In the genomic region with DNA sequence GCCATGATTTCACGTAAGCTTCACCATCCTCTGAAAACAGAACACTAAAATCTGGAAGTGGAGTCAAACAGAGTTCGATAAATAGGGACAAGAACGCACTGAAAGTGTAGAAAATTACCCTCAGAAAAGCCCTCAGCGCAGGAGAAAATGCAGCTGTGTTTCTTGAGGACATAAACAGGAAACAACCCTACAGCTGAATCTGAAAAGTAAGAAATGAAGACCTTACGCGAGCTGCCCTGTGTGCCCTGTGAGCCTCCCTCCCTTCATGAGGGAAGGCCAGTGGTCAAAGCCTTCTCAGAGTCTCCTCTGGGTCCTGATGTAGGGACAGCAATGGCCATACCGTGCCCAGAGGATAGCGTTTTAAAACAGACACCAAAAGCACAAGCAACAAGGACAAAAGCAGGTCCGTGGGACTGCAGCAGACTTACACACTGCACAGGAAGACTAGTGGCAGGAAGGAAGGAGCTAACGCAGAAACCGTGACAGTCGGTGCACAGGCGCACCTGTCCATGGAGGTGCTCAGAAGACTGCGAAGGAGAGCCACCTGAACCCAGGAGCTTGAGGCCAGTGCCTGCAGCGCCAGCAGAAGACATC, we compare ENCODE assay signal across 19 mouse cellular contexts. TPM values are rescaled to one million over a fixed set of nuclear protein-coding genes. Genes with fewer than 3 reads are reported as not detected.
DNase-seq lines count a peak whose midpoint lies in the region; ATAC-seq and TF ChIP-seq lines count a peak whose summit lies in the region.
"Had no signal": no experiment of that assay in that cellular context is flagged by ENCODE, and none has a peak within 500 bp of the region (broad histone marks: within the 10 kb centered on the region; RNA-seq: fewer than 3 reads in every experiment).

No protein-coding gene starts in this region.

- TF ChIP-seq CTCF in hindbrain, postnatal 0 days (IDR thresholded peaks at IDR 0.05; ENCODE audit: low read depth), result no peak

- ATAC-seq in heart, embryonic 11.5 days (replicated peaks; ENCODE audit: insufficient number of reproducible peaks, low FRiP score, low TSS enrichment), result no peak
- no peak for ATAC-seq in hindbrain, postnatal 0 days
- ATAC-seq: forebrain, postnatal 0 days had no signal

- WGBS in heart, embryonic 11.5 days (ENCODE audit: insufficient replicate concordance), result 91% methylated on average over 15 of the region's 15 CpGs
- WGBS in hindbrain, postnatal 0 days, result 93% methylated on average over 15 of the region's 15 CpGs

- H3K4me3 ChIP-seq in heart, embryonic 11.5 days (ENCODE audit: low read depth, low read length), result no peak overlapping the region
- H3K4me3 ChIP-seq in hindbrain, postnatal 0 days (ENCODE audit: low read length), result no peak overlapping the region
- H3K4me3 ChIP-seq: hindbrain, embryonic 15.5 days; left cerebral cortex, adult 2 months; limb, embryonic 15.5 days; lung, embryonic 15.5 days had no signal

- no peak overlapping the region for H3K27ac ChIP-seq in heart, embryonic 11.5 days (ENCODE audit: low read depth, low read length)
- no peak overlapping the region for H3K27ac ChIP-seq in hindbrain, postnatal 0 days
- H3K27ac ChIP-seq: hindbrain, embryonic 15.5 days; left cerebral cortex, adult 2 months; limb, embryonic 15.5 days; lung, embryonic 15.5 days had no signal

- no peaks in the 10 kb centered on the region for H3K9me3 ChIP-seq in heart, embryonic 11.5 days (replicated peaks; ENCODE audit: control insufficient read depth, low read length)
- H3K9me3 ChIP-seq in hindbrain, postnatal 0 days (ENCODE audit: low read length), result no peaks in the 10 kb centered on the region
- H3K9me3 ChIP-seq: G1E; hindbrain, embryonic 15.5 days; limb, embryonic 15.5 days; lung, embryonic 15.5 days had no signal

- H3K36me3 ChIP-seq in heart, embryonic 11.5 days (ENCODE audit: control insufficient read depth, insufficient read depth, low read length), result peaks cover 4% of the 10 kb centered on the region; the same call in 1 of the 2 replicates
- H3K36me3 ChIP-seq in hindbrain, postnatal 0 days (ENCODE audit: insufficient read depth, low read length), result peaks cover 19% of the 10 kb centered on the region; the same call in 1 of the 2 replicates

- no peak overlapping the region for H3K9ac ChIP-seq in heart, embryonic 11.5 days (ENCODE audit: low read depth, low read length)
- H3K9ac ChIP-seq in hindbrain, postnatal 0 days (replicated peaks; ENCODE audit: low read length), result no peak overlapping the region
- H3K9ac ChIP-seq: forebrain, postnatal 0 days; hindbrain, embryonic 15.5 days; limb, embryonic 15.5 days; lung, embryonic 15.5 days had no signal

- no peaks in the 10 kb centered on the region; the same call in 1 of the 2 replicates for H3K4me1 ChIP-seq in heart, embryonic 11.5 days (ENCODE audit: control insufficient read depth, insufficient read depth, low read length)
- no peaks in the 10 kb centered on the region for H3K4me1 ChIP-seq in hindbrain, postnatal 0 days (ENCODE audit: insufficient read depth, low read length)
- H3K4me1 ChIP-seq: hindbrain, embryonic 15.5 days; limb, embryonic 15.5 days; lung, embryonic 15.5 days had no signal

- H3K4me2 ChIP-seq in heart, embryonic 11.5 days, result no peak overlapping the region
- H3K4me2 ChIP-seq in hindbrain, postnatal 0 days (ENCODE audit: low read depth, low read length), result no peak overlapping the region
- H3K4me2 ChIP-seq: hindbrain, embryonic 15.5 days; limb, embryonic 15.5 days; lung, embryonic 15.5 days had no signal

- peak; percentile 86 for DNase-seq in heart, adult 11 months
- DNase-seq in induced T-regulatory cell, adult 2 months (ENCODE audit: low read depth), result peak; percentile 45
- peak; percentile 11 to 35 for DNase-seq in spleen, postnatal 10 days (ENCODE audit: low spot score in 2 of 2)
- DNase-seq in thymus, postnatal 36 days, result peak; percentile 63 to 69
- no peak for DNase-seq in hindbrain, postnatal 0 days (ENCODE audit: low spot score)
- DNase-seq in ovary, postnatal 14 days (ENCODE audit: low spot score), result no peak
- no peak for DNase-seq in lung, postnatal 4 days
- DNase-seq: adrenal gland, postnatal 10 days; cerebellum, adult 9-11 months; forebrain, postnatal 0 days; gastrocnemius, postnatal 10 days; kidney, adult 9 months; midbrain, embryonic 14.5 days had no signal

- H3K27me3 ChIP-seq in heart, embryonic 11.5 days (ENCODE audit: control insufficient read depth, insufficient read depth, low read length), result no peaks in the 10 kb centered on the region
- H3K27me3 ChIP-seq in hindbrain, postnatal 0 days (ENCODE audit: insufficient read depth, low read length), result no peaks in the 10 kb centered on the region
- H3K27me3 ChIP-seq: hindbrain, embryonic 15.5 days; limb, embryonic 15.5 days; lung, embryonic 15.5 days had no signal

RNA-seq across cellular contexts. Expression of a gene that starts 31.4 kb away (rescaled TPM):
- 9.7 and 12.1 TPM in 2 replicates for polyA plus RNA-seq in heart, embryonic 11.5 days (2014; fragmentation: Nextera tagmentation; extraction: Ambion mirVana)
- 27.9 and 31.6 TPM in 2 replicates for total RNA-seq in hindbrain, postnatal 0 days (2014; rRNA removed)
- polyA plus RNA-seq in hindbrain, postnatal 0 days (2015; fragmentation: Nextera tagmentation; extraction: Ambion mirVana), result 11.4 and 12.3 TPM in 2 replicates

RNA-seq across cellular contexts. Expression of a gene that starts 50.8 kb away (rescaled TPM):
- 16.5 and 19.1 TPM in 2 replicates for polyA plus RNA-seq in heart, embryonic 11.5 days (2014; fragmentation: Nextera tagmentation; extraction: Ambion mirVana)
- total RNA-seq in hindbrain, postnatal 0 days (2014; rRNA removed), result 9.5 and 16.3 TPM in 2 replicates
- 17.8 and 20.2 TPM in 2 replicates for polyA plus RNA-seq in hindbrain, postnatal 0 days (2015; fragmentation: Nextera tagmentation; extraction: Ambion mirVana)

Comparison
In these comparisons a context has a peak if more than half of its experiments do, and no peak if none do; other contexts are left out.
1. DNase-seq: peak in heart, adult 11 months (single experiment), induced T-regulatory cell, adult 2 months (single experiment), spleen, postnatal 10 days (2 of 2) and thymus, postnatal 36 days (2 of 2); none in hindbrain, postnatal 0 days (single experiment), ovary, postnatal 14 days (single experiment) and lung, postnatal 4 days (0 of 2).